Mouse (Mus musculus): ENCODE data around the gene Zfp715. TPM values are rescaled to one million over a fixed set of nuclear protein-coding genes. Genes with fewer than 3 reads are reported as not detected.

Zfp715 gene
- polyA plus RNA-seq, 1 experiment from 2014 or later = 11.0 TPM

DNA sequence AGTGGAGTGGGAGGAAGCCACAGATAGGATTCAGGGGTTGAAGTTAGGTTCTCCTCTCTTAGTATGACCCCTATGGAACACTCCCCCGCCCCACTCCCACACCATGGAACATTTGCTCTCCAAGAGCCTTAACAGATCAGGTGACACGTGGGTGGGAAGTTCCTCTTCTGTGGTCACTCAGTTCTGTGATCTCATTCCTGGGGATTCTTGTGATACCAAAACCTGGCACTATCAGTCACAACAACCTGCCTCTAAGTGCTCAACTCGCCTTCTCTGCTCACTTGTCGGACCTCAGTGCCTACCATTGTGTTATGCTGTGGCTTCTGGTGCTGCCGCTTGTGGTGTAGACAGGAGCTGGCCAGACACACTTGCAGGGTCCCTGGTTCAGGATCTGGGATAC, 30.1 kb upstream of the Zfp715 start:
- H3K27ac ChIP-seq = no peak overlapping the region
- no peaks in the 10 kb centered on the region for H3K27me3 ChIP-seq (ENCODE audit: low read depth, poor library complexity, severe bottlenecking)
- WGBS = 80% methylated on average over 5 of the region's 5 CpGs
- H3K9me3 ChIP-seq (replicated peaks) = no peaks in the 10 kb centered on the region
- no peak for DNase-seq (ENCODE audit: low spot score)
- H3K4me1 ChIP-seq = no peaks in the 10 kb centered on the region
- no peaks in the 10 kb centered on the region for H3K36me3 ChIP-seq
- no peak overlapping the region for H3K4me3 ChIP-seq

- no peaks in the 10 kb centered on the region for H3K4me1 ChIP-seq
- WGBS = 90% methylated on average over 4 of the region's 4 CpGs
- no peak for DNase-seq (ENCODE audit: low spot score)
- no peak overlapping the region for H3K4me3 ChIP-seq
- H3K27me3 ChIP-seq (ENCODE audit: low read depth, poor library complexity, severe bottlenecking) = no peaks in the 10 kb centered on the region
- no peaks in the 10 kb centered on the region for H3K9me3 ChIP-seq (replicated peaks)
- H3K36me3 ChIP-seq = no peaks in the 10 kb centered on the region
- H3K27ac ChIP-seq = no peak overlapping the region
Measured at GRCm38 (mm10) chr7:43340771-43341170, 27.7 kb upstream of the Zfp715 start.

- H3K27me3 ChIP-seq (ENCODE audit: low read depth, poor library complexity, severe bottlenecking) = no peaks in the 10 kb centered on the region
- WGBS = 61% methylated on average over 2 of the region's 2 CpGs
- no peaks in the 10 kb centered on the region for H3K9me3 ChIP-seq (replicated peaks)
- DNase-seq (ENCODE audit: low spot score) = no peak
- H3K4me3 ChIP-seq = no peak overlapping the region
- no peak overlapping the region for H3K27ac ChIP-seq
- H3K4me1 ChIP-seq = no peaks in the 10 kb centered on the region
- no peaks in the 10 kb centered on the region for H3K36me3 ChIP-seq
Measured at GRCm38 (mm10) chr7:43333899-43334298, 20.8 kb upstream of the Zfp715 start.

DNA sequence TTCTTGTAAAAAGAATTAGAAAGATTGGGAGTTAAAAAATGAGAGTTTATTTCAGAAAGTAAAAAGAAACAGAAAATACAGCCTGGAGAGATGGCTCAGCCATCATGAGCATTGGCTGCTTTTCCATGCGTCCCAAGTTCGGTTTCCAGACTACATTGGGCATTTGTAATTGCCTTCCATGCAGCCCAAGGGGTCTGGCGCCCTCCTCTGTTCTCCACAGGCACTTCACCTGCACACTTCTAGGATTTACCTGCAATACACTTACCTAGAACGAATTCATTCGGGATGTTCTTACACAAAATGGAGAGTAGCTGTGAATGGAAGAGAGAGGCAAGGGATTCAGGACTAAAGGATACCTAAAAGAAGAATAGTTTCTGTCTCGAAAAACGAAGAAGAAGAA, 20.1 kb upstream of the Zfp715 start:
- Histone ChIP-seq H3K27ac (no peak overlapping the region), H3K9me3 (replicated peaks) (no peaks in the 10 kb centered on the region), H3K27me3 (ENCODE audit: low read depth, poor library complexity, severe bottlenecking) (no peaks in the 10 kb centered on the region), H3K36me3 (no peaks in the 10 kb centered on the region), H3K4me1 (no peaks in the 10 kb centered on the region), H3K4me3 (no peak overlapping the region)
- WGBS = 33% methylated on average over 5 of the region's 7 CpGs
- no peak for DNase-seq (ENCODE audit: low spot score)

GRCm38 (mm10) chr7:43328101-43328500, 15.0 kb upstream of the Zfp715 start:
- Histone ChIP-seq H3K9me3 (replicated peaks) (no peaks in the 10 kb centered on the region), H3K27me3 (ENCODE audit: low read depth, poor library complexity, severe bottlenecking) (no peaks in the 10 kb centered on the region), H3K27ac (no peak overlapping the region), H3K4me3 (no peak overlapping the region), H3K4me1 (no peaks in the 10 kb centered on the region), H3K36me3 (no peaks in the 10 kb centered on the region)
- WGBS = 67% methylated on average over 4 of the region's 4 CpGs
- no peak for DNase-seq (ENCODE audit: low spot score)

GRCm38 (mm10) chr7:43326223-43326780, 13.2 kb upstream of the Zfp715 start:
- WGBS = 59% methylated on average over 10 of the region's 10 CpGs
- no peak overlapping the region for H3K27ac ChIP-seq
- no peaks in the 10 kb centered on the region for H3K4me1 ChIP-seq
- no peaks in the 10 kb centered on the region for H3K36me3 ChIP-seq
- no peak overlapping the region for H3K4me3 ChIP-seq
- H3K27me3 ChIP-seq (ENCODE audit: low read depth, poor library complexity, severe bottlenecking) = no peaks in the 10 kb centered on the region
- DNase-seq (ENCODE audit: low spot score) = no peak
- H3K9me3 ChIP-seq (replicated peaks) = no peaks in the 10 kb centered on the region

- DNase-seq (ENCODE audit: low spot score) = no peak
- WGBS = 2% methylated on average over 32 of the region's 32 CpGs
Measured at GRCm38 (mm10) chr7:43312386-43313012, 595 bp downstream of the Zfp715 start.

GRCm38 (mm10) chr7:43311632-43312031, 1.5 kb downstream of the Zfp715 start:
- peaks cover 14% of the 10 kb centered on the region for H3K4me1 ChIP-seq
- no peak for DNase-seq (ENCODE audit: low spot score)
- H3K36me3 ChIP-seq = peaks cover 38% of the 10 kb centered on the region
- H3K4me3 ChIP-seq = peak overlapping the region; percentile 88; the same call in 1 of the 2 replicates
- 89% methylated on average over 6 of the region's 6 CpGs for WGBS
- H3K9me3 ChIP-seq (replicated peaks) = no peaks in the 10 kb centered on the region
- no peak overlapping the region for H3K27ac ChIP-seq
- H3K27me3 ChIP-seq (ENCODE audit: low read depth, poor library complexity, severe bottlenecking) = no peaks in the 10 kb centered on the region

More at GRCm38 (mm10) chr7:43312386-43313012, 595 bp downstream of the Zfp715 start:
- Histone ChIP-seq H3K27me3 (ENCODE audit: low read depth, poor library complexity, severe bottlenecking) (no peaks in the 10 kb centered on the region), H3K27ac (peak overlapping the region; percentile 88), H3K36me3 (peaks cover 29% of the 10 kb centered on the region), H3K4me1 (peaks cover 14% of the 10 kb centered on the region), H3K4me3 (peak overlapping the region; percentile 88), H3K9me3 (replicated peaks) (no peaks in the 10 kb centered on the region)

- Histone ChIP-seq H3K9me3 (replicated peaks) (no peaks in the 10 kb centered on the region), H3K4me3 (no peak overlapping the region), H3K4me1 (peaks cover 14% of the 10 kb centered on the region), H3K36me3 (peaks cover 57% of the 10 kb centered on the region), H3K27ac (no peak overlapping the region), H3K27me3 (ENCODE audit: low read depth, poor library complexity, severe bottlenecking) (no peaks in the 10 kb centered on the region)
- WGBS = 81% methylated on average over 2 of the region's 2 CpGs
- DNase-seq (ENCODE audit: low spot score) = no peak
Measured at GRCm38 (mm10) chr7:43309069-43309468, 4.0 kb downstream of the Zfp715 start.

DNA sequence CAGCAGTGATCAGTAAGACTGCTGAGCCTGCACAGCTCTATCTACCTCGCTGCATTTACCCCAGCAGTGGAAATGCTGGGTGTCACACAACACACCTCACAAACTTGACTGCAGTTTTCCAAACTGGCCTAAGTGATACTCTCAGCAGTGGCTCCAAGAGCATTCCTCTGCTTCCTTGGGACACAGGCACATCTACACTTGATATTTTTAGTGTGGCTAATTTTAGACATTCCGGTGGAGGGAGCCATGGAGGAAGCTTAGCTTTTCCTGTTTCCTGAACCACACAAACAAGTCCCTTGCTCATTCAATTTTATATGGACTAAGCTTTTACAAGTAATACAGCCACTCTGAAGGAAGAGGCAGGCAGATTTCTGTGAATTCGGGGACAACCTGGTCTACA, 7.9 kb downstream of the Zfp715 start:
- no peaks in the 10 kb centered on the region for H3K9me3 ChIP-seq (replicated peaks)
- H3K27me3 ChIP-seq (ENCODE audit: low read depth, poor library complexity, severe bottlenecking) = no peaks in the 10 kb centered on the region
- H3K4me3 ChIP-seq = no peak overlapping the region
- no peak for DNase-seq (ENCODE audit: low spot score)
- no peak overlapping the region for H3K27ac ChIP-seq
- peaks cover 84% of the 10 kb centered on the region for H3K36me3 ChIP-seq
- WGBS = 89% methylated on average over 3 of the region's 3 CpGs
- 0 out of 2 replicates have a peak, but pooled peaks cover 3% of the 10 kb centered on the region for H3K4me1 ChIP-seq

- no peaks in the 10 kb centered on the region for H3K9me3 ChIP-seq (replicated peaks)
- H3K36me3 ChIP-seq = peaks cover 16% of the 10 kb centered on the region
- DNase-seq (ENCODE audit: low spot score) = no peak
- H3K4me3 ChIP-seq = no peak overlapping the region
- H3K27me3 ChIP-seq (ENCODE audit: low read depth, poor library complexity, severe bottlenecking) = no peaks in the 10 kb centered on the region
- WGBS = 82% methylated on average over 3 of the region's 3 CpGs
- no peak overlapping the region for H3K27ac ChIP-seq
- no peaks in the 10 kb centered on the region for H3K4me1 ChIP-seq
Measured at GRCm38 (mm10) chr7:43291524-43291923, 21.6 kb downstream of the Zfp715 start.

- Histone ChIP-seq H3K27me3 (ENCODE audit: low read depth, poor library complexity, severe bottlenecking) (no peaks in the 10 kb centered on the region), H3K36me3 (no peaks in the 10 kb centered on the region), H3K4me1 (no peaks in the 10 kb centered on the region), H3K9me3 (replicated peaks) (no peaks in the 10 kb centered on the region), H3K4me3 (peak overlapping the region; percentile 40), H3K27ac (no peak overlapping the region)
- DNase-seq (ENCODE audit: low spot score) = peak; percentile 78
- 11% methylated on average over 18 of the region's 18 CpGs for WGBS
Measured at GRCm38 (mm10) chr7:43282859-43283595, 30.1 kb downstream of the Zfp715 start.

DNA sequence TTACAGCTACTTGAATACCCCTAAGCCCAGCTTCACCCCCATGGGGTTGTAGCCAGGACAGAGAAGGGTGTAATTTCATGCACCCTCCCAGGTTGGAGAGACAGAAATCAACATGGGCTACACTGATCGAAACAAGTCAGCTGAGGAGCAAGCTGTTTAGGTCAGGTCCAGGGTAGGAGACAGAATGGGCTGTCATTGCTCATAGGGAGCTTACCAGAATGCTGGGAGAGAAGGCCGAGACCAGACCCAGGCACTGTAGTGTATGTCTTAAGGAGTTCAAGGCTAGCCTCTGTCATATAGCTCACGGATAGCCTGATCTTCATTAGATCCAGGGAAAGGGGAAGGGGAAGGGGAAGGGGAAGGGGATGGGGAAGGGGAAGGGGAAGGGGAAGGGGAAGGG, 30.6 kb downstream of the Zfp715 start:
- no peak overlapping the region for H3K27ac ChIP-seq
- H3K9me3 ChIP-seq (replicated peaks) = no peaks in the 10 kb centered on the region
- DNase-seq (ENCODE audit: low spot score) = no peak
- H3K27me3 ChIP-seq (ENCODE audit: low read depth, poor library complexity, severe bottlenecking) = no peaks in the 10 kb centered on the region
- no peaks in the 10 kb centered on the region for H3K36me3 ChIP-seq
- H3K4me1 ChIP-seq = no peaks in the 10 kb centered on the region
- no peak overlapping the region for H3K4me3 ChIP-seq
- WGBS = 83% methylated on average over 2 of the region's 3 CpGs
